Mouse (Mus musculus): ENCODE measurements at regions not wholly inside any gene's neighbourhood (a gene's known extent, or its start where the extent isn't known, plus 50 kb on each side); places are given as distances from the start of the nearest gene placed in this dataset.

DNA sequence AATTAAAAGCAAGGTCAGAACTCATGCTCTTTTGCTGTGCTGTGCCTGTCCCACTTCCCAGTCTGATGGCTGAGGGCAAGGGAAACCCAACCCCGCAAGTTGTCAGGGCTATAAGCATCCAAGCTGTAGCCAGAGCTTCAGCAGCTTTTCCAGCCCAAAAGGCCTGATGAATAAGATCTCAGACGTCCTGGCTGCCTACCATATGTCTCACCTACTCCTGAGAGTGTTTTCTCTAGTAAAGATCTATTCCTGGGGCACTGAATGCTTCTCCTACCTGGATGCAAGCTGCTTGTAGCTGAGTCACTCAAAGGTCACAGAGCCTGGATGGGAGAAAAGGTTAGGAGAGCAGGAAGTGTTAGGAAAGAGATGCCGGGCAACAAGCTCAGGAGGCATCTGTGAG lies 92.4 kb upstream of the Glrp1 start:
- TF ChIP-seq MYC (IDR thresholded peaks at IDR 0.05; ENCODE audit: low read depth, low read length) (no peak), MEF2A (IDR thresholded peaks at IDR 0.05; ENCODE audit: extremely low read depth, insufficient replicate concordance, low read depth, low read length, poor library complexity, severe bottlenecking) (no peak), USF1 (IDR thresholded peaks at IDR 0.05; ENCODE audit: low read depth, low read length) (no peak), CHD2 (IDR thresholded peaks at IDR 0.05; ENCODE audit: low read length) (no peak), ETS1 (IDR thresholded peaks at IDR 0.05; ENCODE audit: low read depth, low read length) (no peak), MXI1 (IDR thresholded peaks at IDR 0.05; ENCODE audit: low read depth, low read length) (no peak), KAT2A (conservative IDR thresholded peaks at IDR 0.05; ENCODE audit: low read depth, low read length) (no peak), EP300 (IDR thresholded peaks at IDR 0.05; ENCODE audit: low read depth in 1 of 2, low read length in 2 of 2) (no peak), JUND (IDR thresholded peaks at IDR 0.05; ENCODE audit: low read depth, low read length) (no peak), CHD1 (IDR thresholded peaks at IDR 0.05; ENCODE audit: low read depth, low read length) (no peak), MYB (IDR thresholded peaks at IDR 0.05; ENCODE audit: low read depth, low read length) (no peak), ELF1 (IDR thresholded peaks at IDR 0.05; ENCODE audit: low read depth, low read length) (no peak), MAZ (IDR thresholded peaks at IDR 0.05; ENCODE audit: low read depth, low read length) (no peak), GABPA (IDR thresholded peaks at IDR 0.05; ENCODE audit: low read depth, low read length) (no peak)
- Histone ChIP-seq H3K9me3 (replicated peaks; ENCODE audit: insufficient read depth, low read length) (no peaks in the 10 kb centered on the region), H3K9ac (ENCODE audit: control insufficient read depth, low read depth, low read length, poor library complexity, severe bottlenecking) (no peak overlapping the region), H3K4me1 (ENCODE audit: control insufficient read depth in 1 of 2, insufficient read depth in 2 of 2, low read length in 2 of 2) (no peaks in the 10 kb centered on the region), H3K27ac (ENCODE audit: control insufficient read depth, low read depth, low read length) (no peak overlapping the region), H3K36me3 (ENCODE audit: control insufficient read depth in 1 of 2, insufficient read depth in 2 of 2, low read length in 2 of 2) (no peaks in the 10 kb centered on the region), H3K4me3 (ENCODE audit: control insufficient read depth in 1 of 2, insufficient read depth in 1 of 2, low read depth in 2 of 2, low read length in 2 of 2) (no peak overlapping the region), H3K27me3 (ENCODE audit: control insufficient read depth in 1 of 2, insufficient read depth in 2 of 2, low read length in 2 of 2) (no peaks in the 10 kb centered on the region), H3K79me2 (ENCODE audit: control insufficient read depth, insufficient read depth, low read length, poor library complexity) (no peaks in the 10 kb centered on the region)
- DNase-seq (ENCODE audit: low read depth, low spot score) = no peak

DNA sequence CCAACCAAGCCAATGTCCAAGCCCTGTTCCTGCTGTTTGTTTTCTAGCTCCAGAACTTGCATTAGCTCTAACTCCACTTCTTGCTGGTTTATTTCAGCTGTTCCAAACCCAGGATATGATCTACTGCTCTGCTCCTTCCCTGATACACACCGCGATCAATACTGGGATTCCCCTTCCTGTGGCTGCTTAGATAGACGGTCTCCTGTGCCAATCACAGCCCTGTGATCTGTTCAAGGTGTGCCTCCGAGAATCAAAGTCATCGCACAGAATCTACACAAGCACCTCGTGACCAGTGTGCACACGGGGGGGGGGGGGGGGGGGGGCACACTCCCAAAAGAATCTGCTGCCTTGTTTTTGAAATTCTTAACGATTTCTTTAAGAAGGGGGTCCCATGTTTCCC lies 91.9 kb upstream of the Glrp1 start:
- Histone ChIP-seq H3K36me3 (ENCODE audit: control insufficient read depth in 1 of 2, insufficient read depth in 2 of 2, low read length in 2 of 2) (no peaks in the 10 kb centered on the region), H3K4me1 (ENCODE audit: control insufficient read depth in 1 of 2, insufficient read depth in 2 of 2, low read length in 2 of 2) (no peaks in the 10 kb centered on the region), H3K27me3 (ENCODE audit: control insufficient read depth in 1 of 2, insufficient read depth in 2 of 2, low read length in 2 of 2) (no peaks in the 10 kb centered on the region), H3K9ac (ENCODE audit: control insufficient read depth, low read depth, low read length, poor library complexity, severe bottlenecking) (no peak overlapping the region), H3K27ac (ENCODE audit: control insufficient read depth, low read depth, low read length) (no peak overlapping the region), H3K4me3 (ENCODE audit: control insufficient read depth in 1 of 2, insufficient read depth in 1 of 2, low read depth in 2 of 2, low read length in 2 of 2) (no peak overlapping the region), H3K79me2 (ENCODE audit: control insufficient read depth, insufficient read depth, low read length, poor library complexity) (no peaks in the 10 kb centered on the region), H3K9me3 (replicated peaks; ENCODE audit: insufficient read depth, low read length) (no peaks in the 10 kb centered on the region)
- TF ChIP-seq CHD2 (IDR thresholded peaks at IDR 0.05; ENCODE audit: low read length) = no peak
- TF ChIP-seq HCFC1 (IDR thresholded peaks at IDR 0.05; ENCODE audit: low read depth, low read length) = no peak
- TF ChIP-seq MYB (IDR thresholded peaks at IDR 0.05; ENCODE audit: low read depth, low read length) = no peak
- no peak for TF ChIP-seq NRF1 (IDR thresholded peaks at IDR 0.05; ENCODE audit: insufficient read depth, low read depth, low read length, poor library complexity, severe bottlenecking)
- no peak for TF ChIP-seq ETS1 (IDR thresholded peaks at IDR 0.05; ENCODE audit: low read depth, low read length)
- TF ChIP-seq USF1 (IDR thresholded peaks at IDR 0.05; ENCODE audit: low read depth, low read length) = no peak
- no peak for TF ChIP-seq MAZ (IDR thresholded peaks at IDR 0.05; ENCODE audit: low read depth, low read length)
- TF ChIP-seq BHLHE40 (IDR thresholded peaks at IDR 0.05; ENCODE audit: borderline replicate concordance, low read depth, low read length) = no peak
- TF ChIP-seq RCOR1 (IDR thresholded peaks at IDR 0.05; ENCODE audit: low read depth, low read length) = no peak
- no peak for TF ChIP-seq ZKSCAN1 (IDR thresholded peaks at IDR 0.05; ENCODE audit: low read depth, low read length)
- no peak for TF ChIP-seq ZC3H11A (IDR thresholded peaks at IDR 0.05; ENCODE audit: low read depth, low read length)
- TF ChIP-seq POLR2AphosphoS2 (IDR thresholded peaks at IDR 0.05; ENCODE audit: low read length) = no peak
- no peak for TF ChIP-seq ZNF384 (IDR thresholded peaks at IDR 0.05; ENCODE audit: low read depth, low read length)
- DNase-seq (ENCODE audit: low read depth, low spot score) = no peak
